Mouse (Mus musculus) embryonic fibroblast, embryonic 13.5 days (primary cell): ENCODE data around the gene Slamf1. TPM values are rescaled to one million over a fixed set of nuclear protein-coding genes. Genes with fewer than 3 reads are reported as not detected.

ENCODE experiments used
- H3K27ac ChIP-seq: 2 replicates; pipeline ENCODE4 v1.5.1; 2012; ENCODE audit warnings: low read length, control low read depth, inconsistent platforms; ENCODE audit not compliant: insufficient read depth
- H3K4me1 ChIP-seq: 2 replicates; pipeline ENCODE4 v1.6.1; 2011; ENCODE audit warnings: low read length; ENCODE audit not compliant: control insufficient read depth, insufficient read depth
- H3K4me3 ChIP-seq: 2 replicates; pipeline ENCODE4 v1.5.1; 2011; ENCODE audit warnings: mild to moderate bottlenecking, control low read depth, low read length; ENCODE audit not compliant: insufficient read depth
- CTCF ChIP-seq: IDR thresholded peaks from 2 replicates; pipeline ENCODE4 v1.5.1; 2011; ENCODE audit warnings: mild to moderate bottlenecking, control low read depth, low read length, moderate library complexity, borderline replicate concordance; ENCODE audit not compliant: insufficient read depth
- POLR2A ChIP-seq: IDR thresholded peaks from 2 replicates; pipeline ENCODE4 v1.6.1; 2011; ENCODE audit warnings: low read depth, mild to moderate bottlenecking, control low read depth, low read length, moderate library complexity
- polyA plus RNA-seq: library from polyadenylated mRNA; stranded (reverse); fragments of >200 nt; gene quantifications from 2 replicates; pipeline ENCODE4 v1.2.4, GENCODE M21; 2011; ENCODE audit warnings: low read depth; ENCODE audit not compliant: missing spikeins, insufficient read length

Gene Slamf1
- polyA plus RNA-seq, 1 experiment = not detected

- H3K4me3 ChIP-seq = no peak overlapping the region
- no peak for TF ChIP-seq CTCF
- TF ChIP-seq POLR2A = no peak
Measured at GRCm38 (mm10) chr1:171845035-171845754, 78.3 kb downstream of the Slamf1 start.

GRCm38 (mm10) chr1:171848201-171848600, 81.3 kb downstream of the Slamf1 start:
- Histone ChIP-seq H3K4me3 (no peak overlapping the region), H3K4me1 (no peaks in the 10 kb centered on the region)

More at GRCm38 (mm10) chr1:171845035-171845754, 78.3 kb downstream of the Slamf1 start:
- no peak overlapping the region for H3K27ac ChIP-seq
- no peaks in the 10 kb centered on the region for H3K4me1 ChIP-seq

GRCm38 (mm10) chr1:171848757-171849156, 81.8 kb downstream of the Slamf1 start:
- TF ChIP-seq POLR2A = no peak
- TF ChIP-seq CTCF = no peak
- Histone ChIP-seq H3K4me1 (no peaks in the 10 kb centered on the region), H3K4me3 (no peak overlapping the region), H3K27ac (no peak overlapping the region)

More at GRCm38 (mm10) chr1:171848201-171848600, 81.3 kb downstream of the Slamf1 start:
- TF ChIP-seq CTCF = no peak
- no peak for TF ChIP-seq POLR2A
- H3K27ac ChIP-seq = no peak overlapping the region

GRCm38 (mm10) chr1:171849454-171849853, 82.5 kb downstream of the Slamf1 start:
- Histone ChIP-seq H3K4me3 (no peak overlapping the region), H3K4me1 (no peaks in the 10 kb centered on the region), H3K27ac (no peak overlapping the region)
- TF ChIP-seq CTCF = no peak
- TF ChIP-seq POLR2A = no peak

Other genes starting within 250 kb of the Slamf1 start
- gene Itln1, start 231.8 kb upstream of the Slamf1 start, polyA plus RNA-seq = not detected in 2 replicates
- gene Cd244a, start 207.9 kb upstream of the Slamf1 start, polyA plus RNA-seq = 0.40 TPM in 1 of 2 replicates, not detected in the other
- 0.47 TPM in 1 of 2 replicates, not detected in the other for gene Ly9, start 159.7 kb upstream of the Slamf1 start, polyA plus RNA-seq
- not detected in 2 replicates for gene Slamf7, start 114.1 kb upstream of the Slamf1 start, polyA plus RNA-seq
- 1.6 TPM in 1 of 2 replicates, not detected in the other for gene Cd48, start 85.1 kb upstream of the Slamf1 start, polyA plus RNA-seq
- gene Cd84, start 72.6 kb downstream of the Slamf1 start, polyA plus RNA-seq = 0.33 and 2.0 TPM in 2 replicates
- not detected in 2 replicates for gene Gm10521, start 128.5 kb downstream of the Slamf1 start, polyA plus RNA-seq
- gene Slamf6, start 150.4 kb downstream of the Slamf1 start, polyA plus RNA-seq = not detected in 2 replicates